Mouse (Mus musculus): ENCODE results near the gene AC129217.1. TPM values are rescaled to one million over a fixed set of nuclear protein-coding genes. Genes with fewer than 3 reads are reported as not detected.

AC129217.1 gene
- total and polyA plus RNA-seq, 3 experiments, result 0.23 to 53.4 TPM; not detected in 1

- TF ChIP-seq MAFK (IDR thresholded peaks at IDR 0.05; ENCODE audit: borderline replicate concordance, low read depth, low read length) (no peak), JUND (IDR thresholded peaks at IDR 0.05; ENCODE audit: low read depth, low read length) (no peak), MYC (IDR thresholded peaks at IDR 0.05; ENCODE audit: low read depth, low read length) (peak; percentile 72; the same call in 1 of the 2 replicates), SIN3A (IDR thresholded peaks at IDR 0.05; ENCODE audit: low read length) (peak; percentile 94), CHD1 (IDR thresholded peaks at IDR 0.05; ENCODE audit: low read depth, low read length) (no peak; the same call in 1 of the 2 replicates), MYB (IDR thresholded peaks at IDR 0.05; ENCODE audit: low read depth, low read length) (0 out of 2 replicates have a peak, but pooled peaks have one; percentile 11), ZKSCAN1 (IDR thresholded peaks at IDR 0.05; ENCODE audit: low read depth, low read length) (no peak), MAX (IDR thresholded peaks at IDR 0.05; ENCODE audit: low read length) (0 out of 2 replicates have a peak, but pooled peaks have one; percentile 3), MEF2A (IDR thresholded peaks at IDR 0.05; ENCODE audit: extremely low read depth, insufficient replicate concordance, low read depth, low read length, poor library complexity, severe bottlenecking) (no peak), ETS1 (IDR thresholded peaks at IDR 0.05; ENCODE audit: low read depth, low read length) (peak; percentile 44), USF2 (IDR thresholded peaks at IDR 0.05; ENCODE audit: borderline replicate concordance in 1 of 2, insufficient read depth in 1 of 2, low read depth in 1 of 2, low read length in 2 of 2) (no peak), USF1 (IDR thresholded peaks at IDR 0.05; ENCODE audit: low read depth, low read length) (peak; percentile 62), GATA1 (IDR thresholded peaks at IDR 0.05; ENCODE audit: low read depth, low read length) (peak; percentile 45; the same call in 1 of the 2 replicates), TCF12 (IDR thresholded peaks at IDR 0.05; ENCODE audit: low read depth, low read length) (peak; percentile 50; the same call in 1 of the 2 replicates), SMC3 (IDR thresholded peaks at IDR 0.05; ENCODE audit: low read depth, low read length) (no peak), E2F4 (IDR thresholded peaks at IDR 0.05; ENCODE audit: borderline replicate concordance, low read depth, low read length) (no peak), POLR2AphosphoS2 (IDR thresholded peaks at IDR 0.05; ENCODE audit: low read length) (peak; percentile 65; the same call in 1 of the 2 replicates), TAL1 (IDR thresholded peaks at IDR 0.05; ENCODE audit: low read length) (no peak), MXI1 (IDR thresholded peaks at IDR 0.05; ENCODE audit: low read depth, low read length) (peak; percentile 27), CHD2 (IDR thresholded peaks at IDR 0.05; ENCODE audit: low read length) (peak; percentile 87), CTCF (IDR thresholded peaks at IDR 0.05 in 2 of 3, conservative IDR thresholded peaks at IDR 0.05 in 1 of 3; ENCODE audit: control insufficient read depth in 1 of 3, insufficient read depth in 1 of 3, low read depth in 2 of 3, low read length in 3 of 3, poor library complexity in 1 of 3, severe bottlenecking in 1 of 3) (no peak), EP300 (IDR thresholded peaks at IDR 0.05; ENCODE audit: low read depth in 1 of 2, low read length in 2 of 2) (no peak)
Measured at GRCm38 (mm10) chr19:8818801-8819595, 10.6 kb upstream of the AC129217.1 start, which contains the start of gene Ttc9c (continued).
